Mouse (Mus musculus) stomach, postnatal 0 days (tissue): Measurements from ENCODE around the gene Plcl1.

Source experiments
- CTCF ChIP-seq: IDR thresholded peaks from 2 replicates; pipeline ENCODE4 v1.5.1; 2016; ENCODE audit warnings: antibody characterized with exemption, low read depth, mild to moderate bottlenecking, moderate library complexity
- EP300 ChIP-seq: optimal IDR thresholded peaks from 2 replicates; pipeline ENCODE3; 2016; ENCODE audit warnings: antibody characterized with exemption

DNA sequence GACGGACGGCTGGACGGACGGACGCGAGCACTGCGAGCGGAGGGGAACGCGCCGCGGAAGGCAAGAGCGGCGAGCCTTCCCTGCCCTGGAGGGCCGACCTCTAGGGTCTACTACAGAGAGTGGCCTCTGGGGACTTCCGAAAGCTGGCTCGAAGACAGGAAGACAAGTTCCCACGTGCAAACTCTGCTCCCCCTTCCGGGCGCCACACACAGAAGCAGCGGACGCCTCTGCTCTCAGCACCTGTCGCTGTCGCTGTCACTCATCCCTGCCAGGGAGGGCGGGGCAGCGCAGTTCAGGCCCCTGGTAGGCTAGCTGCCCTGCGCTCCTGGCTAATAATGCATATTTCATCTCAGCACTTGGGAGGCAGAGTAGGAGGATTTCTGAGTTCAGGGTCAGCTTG is 42.1 kb upstream of the Plcl1 start:
- no peak for TF ChIP-seq CTCF
- no peak for TF ChIP-seq EP300
